Mouse (Mus musculus) embryonic fibroblast, embryonic 13.5 days (primary cell): Measurements from ENCODE around the gene Pcbp3. TPM values are rescaled to one million over a fixed set of nuclear protein-coding genes. Genes with fewer than 3 reads are reported as not detected.

Experiments used
- H3K27ac ChIP-seq: 2 replicates; pipeline ENCODE4 v1.5.1; 2012; ENCODE audit warnings: low read length, control low read depth, inconsistent platforms; ENCODE audit not compliant: insufficient read depth
- H3K4me1 ChIP-seq: 2 replicates; pipeline ENCODE4 v1.6.1; 2011; ENCODE audit warnings: low read length; ENCODE audit not compliant: control insufficient read depth, insufficient read depth
- H3K4me3 ChIP-seq: 2 replicates; pipeline ENCODE4 v1.5.1; 2011; ENCODE audit warnings: mild to moderate bottlenecking, control low read depth, low read length; ENCODE audit not compliant: insufficient read depth
- CTCF ChIP-seq: IDR thresholded peaks from 2 replicates; pipeline ENCODE4 v1.5.1; 2011; ENCODE audit warnings: mild to moderate bottlenecking, control low read depth, low read length, moderate library complexity, borderline replicate concordance; ENCODE audit not compliant: insufficient read depth
- POLR2A ChIP-seq: IDR thresholded peaks from 2 replicates; pipeline ENCODE4 v1.6.1; 2011; ENCODE audit warnings: low read depth, mild to moderate bottlenecking, control low read depth, low read length, moderate library complexity
- polyA plus RNA-seq: library from polyadenylated mRNA; stranded (reverse); fragments of >200 nt; gene quantifications from 2 replicates; pipeline ENCODE4 v1.2.4, GENCODE M21; 2011; ENCODE audit warnings: low read depth; ENCODE audit not compliant: missing spikeins, insufficient read length

The Pcbp3 gene
- polyA plus RNA-seq, 1 experiment, result 12.0 TPM

DNA sequence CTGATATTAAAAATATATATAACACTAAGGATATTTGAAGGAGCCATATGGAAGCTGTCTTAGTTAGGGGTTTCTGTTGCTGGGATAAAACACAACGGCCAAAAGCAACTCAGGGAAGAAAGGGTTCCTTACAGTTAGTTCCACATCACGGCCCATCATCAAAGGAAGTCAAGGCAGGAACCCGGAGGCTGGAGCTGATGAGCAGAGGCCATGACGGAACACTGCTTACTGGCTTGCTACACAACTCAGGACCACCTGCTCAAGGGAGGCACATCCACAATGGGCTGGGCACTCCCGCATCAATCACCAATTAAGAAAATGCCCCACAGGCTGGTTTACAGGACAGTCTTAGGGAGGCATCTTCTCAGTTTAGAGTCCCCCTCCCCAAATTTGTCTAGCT lies 26.9 kb downstream of the Pcbp3 start:
- H3K27ac ChIP-seq, result no peak overlapping the region
- no peak overlapping the region for H3K4me3 ChIP-seq
- TF ChIP-seq CTCF, result no peak
- peaks cover 7% of the 10 kb centered on the region for H3K4me1 ChIP-seq

GRCm38 (mm10) chr10:76931794-76932193 lies 29.9 kb downstream of the Pcbp3 start:
- Histone ChIP-seq H3K4me1 (peaks cover 7% of the 10 kb centered on the region), H3K27ac (peak overlapping the region; percentile 49; the same call in 1 of the 2 replicates), H3K4me3 (no peak overlapping the region)
- TF ChIP-seq CTCF (no peak), POLR2A (no peak)

DNA sequence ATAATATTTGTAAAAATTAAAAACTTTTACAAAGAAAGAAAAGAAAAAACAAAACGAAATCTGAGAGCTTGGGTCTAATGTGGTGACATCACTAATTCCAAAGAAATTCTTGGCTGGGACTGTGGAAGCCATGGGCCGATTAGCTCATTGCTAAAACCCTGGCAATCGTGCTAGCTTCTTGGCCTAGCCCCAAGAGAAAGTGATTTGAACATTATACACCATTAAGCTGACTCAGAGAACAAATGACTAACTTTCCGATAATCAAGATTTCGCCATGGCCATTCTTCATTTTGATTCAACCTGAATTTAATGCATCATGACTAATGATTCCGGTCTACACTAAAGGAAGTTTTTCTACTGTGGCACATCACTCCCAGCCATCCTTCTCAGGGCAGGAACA lies 30.6 kb downstream of the Pcbp3 start:
- Histone ChIP-seq H3K27ac (peak overlapping the region; percentile 49; the same call in 1 of the 2 replicates), H3K4me3 (no peak overlapping the region), H3K4me1 (peaks cover 7% of the 10 kb centered on the region)
- TF ChIP-seq POLR2A (no peak), CTCF (no peak)

DNA sequence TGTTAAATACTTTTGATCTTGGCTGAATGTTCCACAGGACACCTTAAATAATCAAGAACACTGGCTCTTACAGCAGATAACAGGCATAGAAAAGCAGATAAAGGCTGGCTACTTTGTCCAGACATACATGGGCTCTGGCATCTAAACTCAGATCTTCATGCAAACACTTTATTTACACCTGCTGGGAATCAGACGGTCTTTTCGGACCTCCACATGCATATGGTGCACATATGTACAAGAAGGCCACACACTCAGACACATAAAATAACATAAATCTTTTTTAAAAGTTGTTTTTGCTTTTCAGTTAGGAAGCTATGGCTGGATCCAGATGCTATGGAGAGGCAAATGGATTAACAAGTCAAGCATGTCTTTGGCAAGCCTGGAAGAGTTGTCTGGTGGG lies 37.2 kb downstream of the Pcbp3 start:
- no peak for TF ChIP-seq POLR2A
- no peak for TF ChIP-seq CTCF
- H3K27ac ChIP-seq, result no peak overlapping the region
- no peak overlapping the region for H3K4me3 ChIP-seq
- no peaks in the 10 kb centered on the region for H3K4me1 ChIP-seq

- Histone ChIP-seq H3K4me3 (no peak overlapping the region), H3K27ac (no peak overlapping the region), H3K4me1 (no peaks in the 10 kb centered on the region)
- TF ChIP-seq POLR2A (no peak), CTCF (no peak)
These were observed 43.6 kb downstream of the Pcbp3 start for GRCm38 (mm10) chr10:76918086-76918485.

- Histone ChIP-seq H3K4me1 (peaks cover 26% of the 10 kb centered on the region), H3K4me3 (no peak overlapping the region), H3K27ac (no peak overlapping the region)
- TF ChIP-seq POLR2A (no peak), CTCF (no peak)
These were observed 55.3 kb downstream of the Pcbp3 start for GRCm38 (mm10) chr10:76906434-76906833.

GRCm38 (mm10) chr10:76905935-76906341 lies 55.7 kb downstream of the Pcbp3 start:
- Histone ChIP-seq H3K4me3 (no peak overlapping the region), H3K27ac (no peak overlapping the region), H3K4me1 (peaks cover 26% of the 10 kb centered on the region)
- TF ChIP-seq CTCF, result no peak
- TF ChIP-seq POLR2A, result no peak

DNA sequence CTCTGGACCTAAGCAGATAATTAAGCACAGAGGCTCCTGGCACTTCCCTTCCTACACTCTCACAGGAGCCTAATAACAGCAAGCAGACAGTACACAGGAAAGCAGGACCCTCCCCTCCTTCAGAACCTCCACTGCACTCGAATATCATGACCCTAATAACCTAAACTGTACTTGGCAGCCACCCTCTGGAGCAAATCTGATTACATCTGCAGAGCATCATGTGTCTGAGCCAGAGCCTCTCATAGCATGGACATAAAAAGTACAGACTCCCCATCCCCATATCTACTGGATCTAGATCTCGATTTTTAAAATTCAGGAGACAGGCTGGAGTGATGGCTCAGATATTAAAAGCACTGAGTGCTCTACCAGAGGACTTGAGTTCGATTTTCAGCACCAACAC lies 58.0 kb downstream of the Pcbp3 start:
- H3K4me3 ChIP-seq, result no peak overlapping the region
- peaks cover 26% of the 10 kb centered on the region for H3K4me1 ChIP-seq
- TF ChIP-seq POLR2A (no peak), CTCF (no peak)
- H3K27ac ChIP-seq, result peak overlapping the region; percentile 89

GRCm38 (mm10) chr10:76903099-76903498 lies 58.6 kb downstream of the Pcbp3 start:
- Histone ChIP-seq H3K4me3 (no peak overlapping the region), H3K4me1 (peaks cover 26% of the 10 kb centered on the region), H3K27ac (peak overlapping the region; percentile 89)
- TF ChIP-seq CTCF (no peak), POLR2A (no peak; the same call in 1 of the 2 replicates)

GRCm38 (mm10) chr10:76902588-76902987 lies 59.1 kb downstream of the Pcbp3 start:
- H3K4me3 ChIP-seq, result no peak overlapping the region
- no peak for TF ChIP-seq CTCF
- no peak for TF ChIP-seq POLR2A
- H3K4me1 ChIP-seq, result peaks cover 26% of the 10 kb centered on the region
- peak overlapping the region; percentile 89 for H3K27ac ChIP-seq

GRCm38 (mm10) chr10:76898428-76898827 lies 63.3 kb downstream of the Pcbp3 start:
- TF ChIP-seq POLR2A, result no peak
- TF ChIP-seq CTCF, result no peak
- no peak overlapping the region for H3K4me3 ChIP-seq

More at GRCm38 (mm10) chr10:76898428-76898827, 63.3 kb downstream of the Pcbp3 start:
- peaks cover 7% of the 10 kb centered on the region for H3K4me1 ChIP-seq
- H3K27ac ChIP-seq, result no peak overlapping the region
